Mouse (Mus musculus) lung, embryonic 15.5 days (tissue): ENCODE data around the gene Dbil5. TPM values are rescaled to one million over a fixed set of nuclear protein-coding genes. Genes with fewer than 3 reads are reported as not detected.

Experiments used
- ATAC-seq: fragments of 200-750 bp; cut with Nextera tagmentation; 2 replicates; pipeline ENCODE4 v1.8.0; 2017; ENCODE audit warnings: moderate number of reproducible peaks, borderline replicate concordance; ENCODE audit not compliant: low FRiP score, low TSS enrichment; ENCODE audit errors: extremely low read depth
- H3K27ac ChIP-seq: fragments of 300-500 bp; sonication (generic); 2 replicates; pipeline ENCODE4 v1.5.1; 2015; ENCODE audit warnings: moderate library complexity, mild to moderate bottlenecking, inconsistent platforms
- H3K27me3 ChIP-seq: fragments of 300-500 bp; sonication (generic); 2 replicates; pipeline ENCODE4 v1.6.1; 2015; ENCODE audit warnings: inconsistent platforms
- H3K36me3 ChIP-seq: fragments of 300-500 bp; sonication (generic); 2 replicates; pipeline ENCODE4 v1.6.1; 2015; ENCODE audit warnings: inconsistent platforms
- H3K4me1 ChIP-seq: fragments of 300-500 bp; sonication (generic); 2 replicates; pipeline ENCODE4 v1.6.1; 2015; ENCODE audit warnings: inconsistent platforms
- H3K4me2 ChIP-seq: fragments of 300-500 bp; sonication (generic); 2 replicates; pipeline ENCODE4 v1.6.1; 2015; ENCODE audit warnings: inconsistent platforms, mild to moderate bottlenecking, moderate library complexity
- H3K4me3 ChIP-seq: fragments of 300-500 bp; sonication (generic); 2 replicates; pipeline ENCODE4 v1.5.1; 2015; ENCODE audit warnings: mild to moderate bottlenecking, inconsistent platforms
- H3K9ac ChIP-seq: fragments of 300-500 bp; sonication (generic); 2 replicates; pipeline ENCODE4 v1.6.1; 2015; ENCODE audit warnings: inconsistent platforms
- H3K9me3 ChIP-seq: fragments of 300-500 bp; sonication (generic); 2 replicates; pipeline ENCODE4 v1.6.1; 2016; ENCODE audit warnings: inconsistent platforms
- WGBS: fragments of 180-500 bp; shearing (Covaris S2); methylation state at CpG from one replicate; pipeline ENCODE4 v1.1.7; 2015; 5-methylcytosine and 5-hydroxymethylcytosine counted together
- polyA plus RNA-seq: library from polyadenylated mRNA; unstranded; fragments of >200 nt; fragmentation: Nextera tagmentation; extraction: Ambion mirVana; gene quantifications from 2 replicates; pipeline ENCODE4 v1.2.1, GENCODE M21; 2015

Gene Dbil5
- 0.50 and 1.5 TPM in 2 replicates for polyA plus RNA-seq

- ATAC-seq = peak; percentile 95
- Histone ChIP-seq H3K27ac (peak within 1 kb of the TSS; percentile 95), H3K4me1 (peaks cover 20% of the 10 kb centered on the region; the same call in 1 of the 2 replicates), H3K36me3 (peaks cover 21% of the 10 kb centered on the region), H3K4me3 (peak within 1 kb of the TSS; percentile 88), H3K27me3 (no peaks in the 10 kb centered on the region), H3K9me3 (no peaks in the 10 kb centered on the region), H3K9ac (peak within 1 kb of the TSS; percentile 95), H3K4me2 (peak within 1 kb of the TSS; percentile 77)
- WGBS = 0% methylated on average over 35 of the region's 35 CpGs
Observed at GRCm38 (mm10) chr11:76217390-76217800, at the start of gene Dbil5, which contains the start of gene Gemin4. TSS of gene Dbil5 (plus strand) at chr11:76217608. TSS of gene Gemin4 (minus strand) at chr11:76217664.

GRCm38 (mm10) chr11:76168976-76169375 lies 48.4 kb upstream of the Dbil5 start:
- H3K4me1 ChIP-seq = peaks cover 9% of the 10 kb centered on the region; the same call in 1 of the 2 replicates
- H3K9ac ChIP-seq = no peak overlapping the region
- H3K27me3 ChIP-seq = no peaks in the 10 kb centered on the region

GRCm38 (mm10) chr11:76170207-76170606 lies 47.2 kb upstream of the Dbil5 start:
- no peak overlapping the region for H3K27ac ChIP-seq
- no peaks in the 10 kb centered on the region for H3K9me3 ChIP-seq
- no peaks in the 10 kb centered on the region for H3K27me3 ChIP-seq
- H3K4me1 ChIP-seq = peaks cover 9% of the 10 kb centered on the region; the same call in 1 of the 2 replicates
- no peak overlapping the region for H3K9ac ChIP-seq
- WGBS = 63% methylated on average over 5 of the region's 5 CpGs
- H3K36me3 ChIP-seq = peaks cover 10% of the 10 kb centered on the region
- H3K4me3 ChIP-seq = no peak overlapping the region
- no peak for ATAC-seq
- H3K4me2 ChIP-seq = no peak overlapping the region

More at GRCm38 (mm10) chr11:76168976-76169375, 48.4 kb upstream of the Dbil5 start:
- Histone ChIP-seq H3K36me3 (peaks cover 10% of the 10 kb centered on the region), H3K4me3 (no peak overlapping the region), H3K27ac (no peak overlapping the region), H3K4me2 (no peak overlapping the region), H3K9me3 (no peaks in the 10 kb centered on the region)
- 81% methylated on average over 3 of the region's 3 CpGs for WGBS
- no peak for ATAC-seq

- 2% methylated on average over 28 of the region's 28 CpGs for WGBS
- H3K27ac ChIP-seq = peak overlapping the region; percentile 71
- ATAC-seq = peak; percentile 73
Observed at GRCm38 (mm10) chr11:76178726-76179494, 38.5 kb upstream of the Dbil5 start.

GRCm38 (mm10) chr11:76179495-76180145 lies 37.8 kb upstream of the Dbil5 start, which contains the start of the genes Vps53 and Fam57a:
TSS of gene Vps53 (minus strand) at chr11:76179647.
TSS of gene Fam57a (plus strand) at chr11:76179671.
- Histone ChIP-seq H3K36me3 (no peaks in the 10 kb centered on the region), H3K4me2 (peak within 1 kb of the TSS; percentile 96), H3K9me3 (no peaks in the 10 kb centered on the region), H3K9ac (peak within 1 kb of the TSS; percentile 77), H3K27ac (peak within 1 kb of the TSS; percentile 71), H3K4me1 (peaks cover 13% of the 10 kb centered on the region), H3K4me3 (peak within 1 kb of the TSS; percentile 94), H3K27me3 (no peaks in the 10 kb centered on the region)
- peak; percentile 87 for ATAC-seq
- WGBS = under 1% methylated on average over 37 of the region's 37 CpGs

More at GRCm38 (mm10) chr11:76178726-76179494, 38.5 kb upstream of the Dbil5 start:
- Histone ChIP-seq H3K4me1 (peaks cover 13% of the 10 kb centered on the region), H3K9me3 (no peaks in the 10 kb centered on the region), H3K4me2 (peak overlapping the region; percentile 96), H3K4me3 (peak overlapping the region; percentile 94), H3K36me3 (peaks cover under 1% of the 10 kb centered on the region; the same call in 1 of the 2 replicates), H3K9ac (peak overlapping the region; percentile 77), H3K27me3 (no peaks in the 10 kb centered on the region)

GRCm38 (mm10) chr11:76180146-76180540 lies 37.3 kb upstream of the Dbil5 start:
- H3K27ac ChIP-seq = peak overlapping the region; percentile 71; the same call in 1 of the 2 replicates
- WGBS = 13% methylated on average over 7 of the region's 7 CpGs

GRCm38 (mm10) chr11:76183745-76184144 lies 33.7 kb upstream of the Dbil5 start:
- 77% methylated on average over 4 of the region's 4 CpGs for WGBS
- H3K9me3 ChIP-seq = no peaks in the 10 kb centered on the region
- H3K27ac ChIP-seq = no peak overlapping the region; the same call in 1 of the 2 replicates
- no peak overlapping the region for H3K4me3 ChIP-seq
- H3K9ac ChIP-seq = no peak overlapping the region
- ATAC-seq = no peak
- no peaks in the 10 kb centered on the region for H3K27me3 ChIP-seq
- no peaks in the 10 kb centered on the region for H3K36me3 ChIP-seq
- peaks cover 6% of the 10 kb centered on the region for H3K4me1 ChIP-seq
- H3K4me2 ChIP-seq = no peak overlapping the region

More at GRCm38 (mm10) chr11:76180146-76180540, 37.3 kb upstream of the Dbil5 start:
- Histone ChIP-seq H3K9ac (peak overlapping the region; percentile 77), H3K9me3 (no peaks in the 10 kb centered on the region), H3K4me1 (peaks cover 13% of the 10 kb centered on the region), H3K4me3 (peak overlapping the region; percentile 94), H3K27me3 (no peaks in the 10 kb centered on the region), H3K4me2 (peak overlapping the region; percentile 96), H3K36me3 (no peaks in the 10 kb centered on the region)
- ATAC-seq = no peak; the same call in 1 of the 2 replicates

GRCm38 (mm10) chr11:76186908-76187307 lies 30.5 kb upstream of the Dbil5 start:
- no peak overlapping the region for H3K9ac ChIP-seq
- no peak for ATAC-seq
- H3K4me1 ChIP-seq = no peaks in the 10 kb centered on the region
- H3K27ac ChIP-seq = no peak overlapping the region
- 77% methylated on average over 6 of the region's 6 CpGs for WGBS
- H3K4me3 ChIP-seq = no peak overlapping the region
- no peaks in the 10 kb centered on the region for H3K36me3 ChIP-seq
- no peak overlapping the region for H3K4me2 ChIP-seq
- H3K27me3 ChIP-seq = no peaks in the 10 kb centered on the region
- no peaks in the 10 kb centered on the region for H3K9me3 ChIP-seq

- Histone ChIP-seq H3K27me3 (peaks cover 3% of the 10 kb centered on the region; the same call in 1 of the 2 replicates), H3K36me3 (no peaks in the 10 kb centered on the region), H3K9me3 (no peaks in the 10 kb centered on the region), H3K4me1 (peaks cover 9% of the 10 kb centered on the region; the same call in 1 of the 2 replicates), H3K27ac (no peak overlapping the region), H3K4me3 (no peak overlapping the region), H3K4me2 (no peak overlapping the region), H3K9ac (no peak overlapping the region)
- 47% methylated on average over 8 of the region's 8 CpGs for WGBS
- ATAC-seq = no peak
Observed at GRCm38 (mm10) chr11:76196275-76196976, 21.0 kb upstream of the Dbil5 start.

GRCm38 (mm10) chr11:76196977-76197469 lies 20.4 kb upstream of the Dbil5 start:
- peaks cover 3% of the 10 kb centered on the region; the same call in 1 of the 2 replicates for H3K27me3 ChIP-seq
- WGBS = 28% methylated on average over 8 of the region's 8 CpGs
- no peak overlapping the region for H3K27ac ChIP-seq
- no peak overlapping the region; the same call in 1 of the 2 replicates for H3K4me2 ChIP-seq
- ATAC-seq = no peak
- no peaks in the 10 kb centered on the region for H3K9me3 ChIP-seq
- H3K4me1 ChIP-seq = peaks cover 12% of the 10 kb centered on the region; the same call in 1 of the 2 replicates
- H3K9ac ChIP-seq = no peak overlapping the region
- H3K4me3 ChIP-seq = no peak overlapping the region
- no peaks in the 10 kb centered on the region for H3K36me3 ChIP-seq
